Mouse (Mus musculus): Measurements from ENCODE around the gene Prf1. TPM values are rescaled to one million over a fixed set of nuclear protein-coding genes. Genes with fewer than 3 reads are reported as not detected.

Prf1 gene
- total and polyA plus RNA-seq, 3 experiments, result 0.39 to 0.93 (median 0.43) TPM

GRCm38 (mm10) chr10:61342750-61343149 is 45.1 kb downstream of the Prf1 start:
- no peaks in the 10 kb centered on the region for H3K27me3 ChIP-seq (replicated peaks)
- no peak overlapping the region for H3K4me3 ChIP-seq (replicated peaks in 1 of 3; ENCODE audit: low read depth in 2 of 3, low read length in 2 of 3, poor library complexity in 1 of 3)
- no peak overlapping the region for H3K27ac ChIP-seq (ENCODE audit: insufficient read depth, low read depth)
- dilution Hi-C loops (cut with MboI; ENCODE audit: extremely low pct_ligation_motif_present, extremely low pct_unique_long_range_greater_than_20kb, low sequenced_read_pairs), result no loop called here
- no peaks in the 10 kb centered on the region for H3K79me2 ChIP-seq (replicated peaks; ENCODE audit: control insufficient read depth, extremely low read depth, insufficient read depth, poor library complexity, severe bottlenecking)
- H3K9ac ChIP-seq (ENCODE audit: insufficient read depth, low read depth), result no peak overlapping the region
- peaks cover 5 to 8% of the 10 kb centered on the region in 2 experiments; a peak in 3 of 4 replicates for H3K4me1 ChIP-seq (ENCODE audit: control insufficient read depth in 1 of 2, insufficient read depth in 2 of 2)
- peaks cover 0 to 5% of the 10 kb centered on the region in 2 experiments for H3K36me3 ChIP-seq (replicated peaks in 1 of 2; ENCODE audit: control insufficient read depth in 1 of 2, insufficient read depth in 1 of 2, low read length in 1 of 2)
- no peak for TF ChIP-seq CTCF (conservative IDR thresholded peaks at IDR 0.05 in 1 of 2, IDR thresholded peaks at IDR 0.05 in 1 of 2; ENCODE audit: low read depth in 2 of 2, low read length in 2 of 2)
- TF ChIP-seq ZNF384 (IDR thresholded peaks at IDR 0.05; ENCODE audit: low read depth, low read length), result no peak
- no peak for TF ChIP-seq POLR2AphosphoS2 (IDR thresholded peaks at IDR 0.05; ENCODE audit: low read depth, low read length)
- no peak for TF ChIP-seq MXI1 (IDR thresholded peaks at IDR 0.05; ENCODE audit: low read depth, low read length)
- TF ChIP-seq NRF1 (IDR thresholded peaks at IDR 0.05; ENCODE audit: low read depth, low read length), result no peak
- no peak for TF ChIP-seq NELFE (IDR thresholded peaks at IDR 0.05; ENCODE audit: low read depth, low read length)
- no peak for TF ChIP-seq HCFC1 (IDR thresholded peaks at IDR 0.05; ENCODE audit: low read depth, low read length)
- TF ChIP-seq ELF1 (IDR thresholded peaks at IDR 0.05; ENCODE audit: low read depth, low read length), result no peak
- no peak for TF ChIP-seq E2F4 (IDR thresholded peaks at IDR 0.05; ENCODE audit: insufficient replicate concordance, low read depth, low read length)
- no peak for TF ChIP-seq IRF4 (IDR thresholded peaks at IDR 0.05; ENCODE audit: low read depth, low read length)
- TF ChIP-seq PAX5 (IDR thresholded peaks at IDR 0.05; ENCODE audit: low read length), result no peak
- no peak for TF ChIP-seq USF1 (IDR thresholded peaks at IDR 0.05; ENCODE audit: low read depth, low read length)
- no peak for TF ChIP-seq POLR2A (IDR thresholded peaks at IDR 0.05; ENCODE audit: low read depth, low read length)
- no peak for TF ChIP-seq GABPA (IDR thresholded peaks at IDR 0.05; ENCODE audit: insufficient replicate concordance, low read depth, low read length)
- no peak for TF ChIP-seq ETS1 (conservative IDR thresholded peaks at IDR 0.05; ENCODE audit: low read depth, low read length)
- TF ChIP-seq TCF12 (IDR thresholded peaks at IDR 0.05; ENCODE audit: low read depth, low read length), result no peak
- no peak for TF ChIP-seq USF2 (conservative IDR thresholded peaks at IDR 0.05; ENCODE audit: low read depth, low read length)
- no peak for TF ChIP-seq ZMIZ1 (IDR thresholded peaks at IDR 0.05; ENCODE audit: low read depth, low read length)
- DNase-seq (ENCODE audit: extremely low read depth), result no peak
- no peak overlapping the region for H3K4me2 ChIP-seq (ENCODE audit: insufficient read depth, low read depth, poor library complexity, severe bottlenecking)
- in situ Hi-C loops (cut with MboI; ENCODE audit: low pct_ligation_motif_present, low pct_unique_long_range_greater_than_20kb, low sequenced_read_pairs), result loop anchor here (25.0 kb wide), 1 partner anchor 320 kb away; no protein-coding TSS in a partner anchor
- no peaks in the 10 kb centered on the region for H3K9me3 ChIP-seq (replicated peaks; ENCODE audit: low read length)

GRCm38 (mm10) chr10:61343950-61344349 is 46.3 kb downstream of the Prf1 start:
- peak; percentile 64 for DNase-seq (ENCODE audit: extremely low read depth)
- H3K36me3 ChIP-seq (replicated peaks in 1 of 2; ENCODE audit: control insufficient read depth in 1 of 2, insufficient read depth in 1 of 2, low read length in 1 of 2), result peaks cover 0 to 8% of the 10 kb centered on the region in 2 experiments
- no peaks in the 10 kb centered on the region for H3K79me2 ChIP-seq (replicated peaks; ENCODE audit: control insufficient read depth, extremely low read depth, insufficient read depth, poor library complexity, severe bottlenecking)
- H3K27ac ChIP-seq (ENCODE audit: insufficient read depth, low read depth), result no peak overlapping the region
- in situ Hi-C loops (cut with MboI; ENCODE audit: low pct_ligation_motif_present, low pct_unique_long_range_greater_than_20kb, low sequenced_read_pairs) (loop anchor here (25.0 kb wide), 1 partner anchor 318 kb away; no protein-coding TSS in a partner anchor), dilution Hi-C loops (cut with MboI; ENCODE audit: extremely low pct_ligation_motif_present, extremely low pct_unique_long_range_greater_than_20kb, low sequenced_read_pairs) (no loop called here)
- H3K4me3 ChIP-seq (replicated peaks in 1 of 3; ENCODE audit: low read depth in 2 of 3, low read length in 2 of 3, poor library complexity in 1 of 3), result no peak overlapping the region
- H3K4me1 ChIP-seq (ENCODE audit: control insufficient read depth in 1 of 2, insufficient read depth in 2 of 2), result peaks cover 5 to 8% of the 10 kb centered on the region in 2 experiments; a peak in 3 of 4 replicates
- H3K9ac ChIP-seq (ENCODE audit: insufficient read depth, low read depth), result no peak overlapping the region
- TF ChIP-seq ELF1 (IDR thresholded peaks at IDR 0.05; ENCODE audit: low read depth, low read length) (no peak), SMC3 (IDR thresholded peaks at IDR 0.05; ENCODE audit: low read depth, low read length) (peak; percentile 59), CTCF (conservative IDR thresholded peaks at IDR 0.05 in 1 of 2, IDR thresholded peaks at IDR 0.05 in 1 of 2; ENCODE audit: low read depth in 2 of 2, low read length in 2 of 2) (peak; percentile 79 to 84), RAD21 (IDR thresholded peaks at IDR 0.05; ENCODE audit: low read depth, low read length) (peak; percentile 40), UBTF (IDR thresholded peaks at IDR 0.05; ENCODE audit: low read depth, low read length) (no peak), TBP (conservative IDR thresholded peaks at IDR 0.05; ENCODE audit: low read depth, low read length) (no peak)
- H3K4me2 ChIP-seq (ENCODE audit: insufficient read depth, low read depth, poor library complexity, severe bottlenecking), result no peak overlapping the region; the same call in 1 of the 2 replicates
- peaks cover under 1% of the 10 kb centered on the region for H3K9me3 ChIP-seq (replicated peaks; ENCODE audit: low read length)
- H3K27me3 ChIP-seq (replicated peaks), result no peaks in the 10 kb centered on the region

Data from CH12.LX (cell line).